Mouse (Mus musculus) forebrain, embryonic 13.5 days (tissue): ENCODE results near the gene Cd24a. TPM values are rescaled to one million over a fixed set of nuclear protein-coding genes. Genes with fewer than 3 reads are reported as not detected.
A peak's percentile ranks its signal among the peaks of the same experiment; 100 is the strongest.

Experiments used
- ATAC-seq: fragments of 200-750 bp; cut with Nextera tagmentation; 2 replicates; pipeline ENCODE4 v1.8.0; 2017
- H3K27ac ChIP-seq: fragments of 300-500 bp; sonication (generic); 2 replicates; pipeline ENCODE4 v1.5.1; 2015; ENCODE audit warnings: inconsistent platforms, mild to moderate bottlenecking, moderate library complexity
- H3K27me3 ChIP-seq: fragments of 300-500 bp; sonication (generic); 2 replicates; pipeline ENCODE4 v1.6.1; 2015; ENCODE audit warnings: mild to moderate bottlenecking, inconsistent platforms
- H3K36me3 ChIP-seq: fragments of 300-500 bp; sonication (generic); 2 replicates; pipeline ENCODE4 v1.6.1; 2015; ENCODE audit warnings: mild to moderate bottlenecking, inconsistent platforms; ENCODE audit not compliant: poor library complexity, severe bottlenecking
- H3K4me1 ChIP-seq: fragments of 300-500 bp; sonication (generic); 2 replicates; pipeline ENCODE4 v1.6.1; 2015; ENCODE audit warnings: inconsistent platforms
- H3K4me2 ChIP-seq: fragments of 300-500 bp; sonication (generic); 2 replicates; pipeline ENCODE4 v1.6.1; 2015; ENCODE audit warnings: inconsistent platforms, mild to moderate bottlenecking, moderate library complexity
- H3K4me3 ChIP-seq: fragments of 300-500 bp; sonication (generic); 2 replicates; pipeline ENCODE4 v1.5.1; 2015; ENCODE audit warnings: mild to moderate bottlenecking, inconsistent platforms
- H3K9ac ChIP-seq: fragments of 300-500 bp; sonication (generic); 2 replicates; pipeline ENCODE4 v1.6.1; 2015; ENCODE audit warnings: mild to moderate bottlenecking, inconsistent platforms
- H3K9me3 ChIP-seq: fragments of 300-500 bp; sonication (generic); replicated peaks from 2 replicates; pipeline ENCODE4 v1.6.1; 2016; ENCODE audit warnings: inconsistent platforms
- WGBS: fragments of 180-500 bp; shearing (Covaris S2); methylation state at CpG from one replicate; pipeline ENCODE4 v1.1.7; 2015; 5-methylcytosine and 5-hydroxymethylcytosine counted together
- polyA plus RNA-seq: library from polyadenylated mRNA; unstranded; fragments of >200 nt; fragmentation: Nextera tagmentation; extraction: Ambion mirVana; gene quantifications from 2 replicates; pipeline ENCODE4 v1.2.1, GENCODE M21; 2015

The Cd24a gene
- polyA plus RNA-seq, 1 experiment from 2014 or later = 710 TPM

- ATAC-seq = peak; percentile 55; the same call in 1 of the 2 replicates
- Histone ChIP-seq H3K36me3 (no peaks in the 10 kb centered on the region), H3K9me3 (no peaks in the 10 kb centered on the region), H3K9ac (no peak overlapping the region), H3K4me1 (no peaks in the 10 kb centered on the region), H3K27ac (peak overlapping the region; percentile 32; the same call in 1 of the 2 replicates), H3K4me3 (no peak overlapping the region), H3K27me3 (no peaks in the 10 kb centered on the region), H3K4me2 (no peak overlapping the region)
- WGBS = 72% methylated on average over 2 of the region's 2 CpGs
These were observed 53.7 kb downstream of the Cd24a start for GRCm38 (mm10) chr10:43631639-43632354.

GRCm38 (mm10) chr10:43633117-43633516, 55.0 kb downstream of the Cd24a start:
- no peaks in the 10 kb centered on the region for H3K36me3 ChIP-seq
- no peaks in the 10 kb centered on the region for H3K27me3 ChIP-seq
- WGBS = 94% methylated on average over 4 of the region's 4 CpGs
- H3K4me2 ChIP-seq = no peak overlapping the region
- H3K9me3 ChIP-seq = no peaks in the 10 kb centered on the region
- ATAC-seq = no peak
- H3K4me1 ChIP-seq = no peaks in the 10 kb centered on the region
- H3K27ac ChIP-seq = no peak overlapping the region
- no peak overlapping the region for H3K4me3 ChIP-seq
- no peak overlapping the region for H3K9ac ChIP-seq

Other genes with a start within 250 kb of the Cd24a start
- gene Bend3, start 99.5 kb upstream of the Cd24a start, polyA plus RNA-seq = 3.8 and 5.0 TPM in 2 replicates
- gene Gm9803, start 54.2 kb upstream of the Cd24a start, polyA plus RNA-seq = 19.4 and 23.4 TPM in 2 replicates
- 63.0 and 65.2 TPM in 2 replicates for gene 1700021F05Rik, start 37.3 kb upstream of the Cd24a start, polyA plus RNA-seq